Mouse (Mus musculus) T-helper 17 cell (primary cell): ENCODE measurements around the gene Terf2.

Experiments
- in situ Hi-C, 2 experiments: fragments of 300-600 bp; cut with MboI, MseI; formaldehyde crosslinking; loops; 1 replicate in 1 of 2; 2 replicates in 1 of 2; pipeline ENCODE4 v1.15.1; 2025; ENCODE audit warnings: high pct_unique_total_duplicates in 2 of 2

Gene Terf2

DNA sequence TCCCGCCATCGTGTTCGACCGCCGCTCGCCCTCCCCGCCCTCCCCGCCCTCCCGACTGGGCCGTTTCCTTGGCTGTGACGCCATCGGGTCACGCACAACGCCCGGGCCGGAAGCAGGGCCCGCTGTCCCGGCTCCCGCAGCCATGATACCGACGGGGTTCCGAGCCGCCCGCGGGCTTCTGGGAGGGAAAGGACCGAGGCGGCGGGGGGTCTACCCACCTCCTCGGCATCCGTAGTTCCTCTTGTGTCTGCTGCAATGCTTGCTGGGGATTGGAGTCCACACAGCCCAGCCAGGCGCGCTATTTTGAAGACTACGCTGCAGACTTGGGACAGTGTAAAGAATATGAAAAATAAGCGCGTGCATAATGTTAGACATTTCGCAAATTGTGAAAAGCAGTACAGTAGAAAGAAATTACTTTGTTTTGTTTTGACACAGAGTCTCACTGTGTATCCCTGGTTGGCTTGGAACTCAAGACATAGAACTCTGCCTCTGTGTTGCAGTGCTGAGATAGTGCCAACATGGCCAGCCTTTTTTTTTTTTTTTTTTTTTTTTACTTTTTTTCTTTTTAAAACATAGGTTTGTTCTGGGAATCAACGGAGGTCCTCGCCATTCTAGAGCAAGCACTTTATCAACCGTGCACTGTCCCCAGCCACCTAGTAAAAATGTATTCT, at the start of gene Terf2:
Gene Terf2 (minus strand): TSS at position 182 of the 671 bp plus-strand sequence.
- in situ Hi-C loops = no loop called here

DNA sequence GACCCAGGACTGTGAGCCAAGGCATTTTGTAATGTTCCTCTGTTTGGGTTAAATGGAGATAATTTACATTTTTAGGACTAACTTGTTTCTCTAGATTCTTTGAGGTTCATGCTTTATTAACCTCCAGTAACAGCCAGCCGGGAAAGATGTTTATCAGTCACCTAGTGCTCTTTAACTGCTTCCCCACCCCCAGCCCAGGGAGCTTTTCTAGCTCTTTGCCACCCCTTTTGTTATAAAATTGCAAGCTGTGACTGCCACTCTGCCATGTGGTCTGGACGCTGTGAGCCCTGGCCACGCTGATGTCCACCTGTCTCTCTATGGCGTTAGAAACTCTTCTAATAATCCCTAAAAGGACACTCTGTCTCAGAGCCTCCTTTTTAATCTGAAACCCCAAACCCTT, 47.2 kb upstream of the Terf2 start:
- in situ Hi-C loops = no loop called here

DNA sequence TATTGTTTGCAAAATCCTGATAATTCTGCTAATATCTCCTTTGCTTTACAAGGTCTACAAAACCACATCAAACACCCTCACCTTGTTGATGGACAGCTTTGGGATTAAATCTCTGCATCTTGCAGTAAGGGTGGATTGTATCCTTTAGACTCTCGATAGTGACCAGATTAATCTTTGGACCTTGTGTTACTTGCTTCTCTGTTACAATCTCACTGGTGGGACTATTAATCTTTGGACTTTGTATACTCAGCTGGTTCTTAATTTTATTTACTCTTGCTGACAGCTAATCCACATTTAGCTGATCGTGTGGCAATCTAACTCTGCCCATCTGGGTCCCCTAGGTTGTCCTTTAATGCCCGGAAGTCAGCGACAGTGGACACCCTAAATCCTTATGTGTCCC, 46.2 kb upstream of the Terf2 start:
- in situ Hi-C loops = no loop called here

DNA sequence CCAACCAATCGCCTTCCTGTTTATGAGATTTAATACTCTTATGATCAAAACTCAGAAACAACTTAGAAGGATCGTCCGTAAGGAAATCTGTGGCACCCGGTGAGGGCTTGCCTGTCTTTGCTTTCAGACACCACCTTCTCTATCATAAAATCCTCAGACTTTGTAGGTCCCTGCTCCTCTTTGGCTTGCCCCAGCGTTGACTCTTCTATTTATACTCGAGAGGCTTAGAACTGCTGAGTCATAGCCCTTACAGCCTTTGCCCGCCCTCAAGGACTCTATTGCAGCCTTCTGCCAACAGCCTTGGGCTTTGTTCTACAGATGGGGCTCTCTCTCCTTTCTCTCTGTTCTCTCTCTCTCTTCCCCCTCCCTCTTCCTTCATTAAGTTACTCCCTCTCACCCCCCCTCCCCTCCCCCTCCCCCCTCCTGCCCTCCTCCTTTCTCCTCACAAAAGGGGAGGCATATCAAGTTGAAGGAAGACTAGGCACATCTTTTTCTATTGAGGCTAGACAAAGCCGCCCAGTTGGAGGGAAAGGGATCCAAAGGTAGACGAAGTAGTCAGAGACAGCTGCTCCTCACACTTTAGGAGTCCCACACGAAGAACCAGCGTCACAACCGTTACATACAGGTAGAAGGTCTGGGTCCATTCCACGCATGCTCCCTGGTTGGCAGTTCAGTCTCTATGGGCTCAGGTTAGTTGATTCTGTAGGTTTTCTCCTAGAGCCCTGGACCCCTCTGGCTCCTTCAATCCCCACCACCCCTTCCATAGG, 43.5 kb upstream of the Terf2 start:
- in situ Hi-C loops = no loop called here

DNA sequence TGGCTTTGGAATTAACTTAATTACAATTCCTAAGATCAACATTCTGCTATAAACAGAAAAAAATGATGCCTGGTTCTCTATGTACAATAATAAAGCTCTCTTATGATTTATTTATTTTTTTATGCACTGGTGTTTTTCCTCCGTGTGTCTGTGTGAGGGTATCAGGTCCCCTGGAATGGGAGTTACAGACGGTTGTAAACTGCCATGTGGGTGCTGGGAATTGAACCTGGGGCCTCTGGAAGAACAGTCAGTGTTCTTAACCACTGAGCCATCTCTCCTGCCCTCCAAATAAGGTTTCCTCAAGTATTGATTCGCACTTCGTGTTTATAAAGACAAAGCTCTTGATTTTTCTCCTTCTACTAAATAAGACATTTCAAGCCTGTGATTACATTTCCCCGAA, 42.0 kb upstream of the Terf2 start:
- in situ Hi-C loops = no loop called here

DNA sequence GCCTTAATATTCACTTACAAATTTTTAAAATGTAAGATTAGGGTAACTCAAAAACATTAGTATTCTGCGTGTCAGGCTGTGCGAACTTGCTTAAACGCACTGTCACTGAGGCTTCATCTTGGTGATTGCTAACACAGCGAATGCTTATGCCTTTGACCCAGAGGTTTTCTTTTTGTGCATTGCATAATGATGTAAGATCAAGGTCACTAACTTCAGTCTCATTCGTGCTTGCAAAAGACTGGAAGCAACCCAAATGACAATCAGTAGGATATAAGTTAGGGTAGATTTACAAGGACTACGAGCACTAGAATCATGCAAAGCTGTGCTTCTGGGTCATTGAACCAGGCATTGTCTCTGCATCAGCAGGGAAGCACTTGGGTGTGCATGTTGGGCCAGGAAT, 41.2 kb upstream of the Terf2 start:
- in situ Hi-C loops = no loop called here

DNA sequence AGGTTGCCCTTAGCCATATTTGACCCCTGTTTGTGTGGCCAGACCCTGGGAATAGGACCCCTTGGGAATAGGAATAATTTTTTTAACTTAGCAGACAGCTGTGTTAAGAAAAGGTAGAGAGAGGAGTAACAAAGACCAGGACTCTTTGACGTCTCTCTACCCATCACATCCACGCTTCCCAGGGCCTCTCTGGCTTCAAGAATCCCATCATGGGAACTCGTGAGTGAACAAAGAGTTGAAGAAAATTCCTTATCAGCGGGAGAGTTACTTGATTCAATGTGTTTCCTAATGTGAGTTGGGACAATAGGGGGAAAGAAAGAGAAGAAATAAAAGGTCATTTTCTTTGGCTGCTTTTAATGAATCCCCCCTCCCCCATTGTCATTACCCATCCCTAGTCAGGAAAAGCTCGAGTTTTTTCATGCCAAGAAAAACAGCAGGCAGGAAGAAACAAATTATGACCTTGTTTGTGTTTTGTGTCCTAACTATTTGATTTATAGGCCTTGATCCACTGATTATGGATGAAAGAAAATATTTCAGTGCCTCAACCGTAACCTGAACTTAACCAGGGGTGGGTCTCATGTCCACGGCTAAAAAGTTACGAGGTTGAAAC, 39.8 kb upstream of the Terf2 start:
- in situ Hi-C loops = no loop called here

DNA sequence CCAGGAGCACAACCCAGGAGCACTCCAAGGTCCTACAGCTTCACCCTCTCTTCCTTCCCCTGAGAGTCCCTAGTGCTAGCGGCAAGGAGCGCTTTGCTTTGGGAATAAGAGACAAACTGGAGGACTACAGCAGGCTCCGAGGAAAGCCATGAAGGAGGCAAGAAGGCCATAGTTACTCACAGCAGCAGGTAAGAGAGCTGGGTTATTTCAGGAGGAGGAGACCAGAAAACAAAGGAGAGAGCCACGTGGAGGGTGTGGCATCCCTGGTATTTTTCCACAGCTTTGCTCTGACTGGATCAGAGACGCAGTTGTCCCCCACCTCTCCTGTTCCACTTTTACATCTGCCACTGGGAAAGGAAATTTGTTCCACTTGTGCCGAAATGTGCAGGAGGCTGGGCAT, 37.5 kb upstream of the Terf2 start:
- in situ Hi-C loops = no loop called here

DNA sequence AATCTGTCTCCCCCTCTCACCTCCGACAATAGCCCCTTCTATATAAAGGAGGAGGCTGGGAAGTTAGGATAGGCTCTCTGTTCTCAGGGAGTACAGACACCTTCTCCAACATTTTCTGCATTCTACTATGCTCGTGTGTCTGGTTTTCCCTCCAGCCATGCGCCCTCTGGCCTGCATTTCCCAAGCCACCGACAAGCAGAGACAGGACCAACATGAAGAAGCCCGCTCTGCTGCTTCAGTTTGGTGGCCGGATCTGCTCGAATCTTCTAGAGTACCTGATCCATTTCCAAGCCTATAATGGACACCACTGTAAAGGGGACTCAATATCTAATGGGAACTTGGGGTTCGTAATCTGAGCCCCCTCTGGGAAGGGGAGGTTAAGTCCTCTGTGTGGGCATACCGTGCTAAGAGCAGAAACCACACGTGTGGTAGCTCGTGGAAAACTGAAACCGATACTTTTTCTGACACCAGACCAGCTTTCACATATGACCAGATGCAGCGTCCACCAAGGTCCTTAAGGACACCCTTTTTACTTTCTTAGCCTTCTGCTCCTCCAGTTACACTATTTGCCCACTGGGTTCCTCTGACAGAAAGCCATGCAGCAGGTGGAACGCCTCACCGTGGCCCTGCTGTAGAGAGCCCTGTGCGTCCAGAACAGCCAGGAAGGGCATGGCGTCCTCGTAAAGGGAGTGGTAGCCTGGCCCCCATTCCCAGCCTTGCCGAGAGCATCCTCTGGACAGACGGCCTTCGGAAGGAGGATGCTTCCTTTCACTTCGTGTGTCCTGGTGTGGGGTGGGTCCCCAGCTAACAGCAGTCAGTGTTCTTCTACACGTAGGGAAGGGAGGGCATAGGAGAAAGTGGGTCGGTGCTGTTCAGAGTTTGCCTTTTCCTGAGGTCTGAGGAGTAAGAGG, 36.5 kb upstream of the Terf2 start:
- in situ Hi-C loops = no loop called here

DNA sequence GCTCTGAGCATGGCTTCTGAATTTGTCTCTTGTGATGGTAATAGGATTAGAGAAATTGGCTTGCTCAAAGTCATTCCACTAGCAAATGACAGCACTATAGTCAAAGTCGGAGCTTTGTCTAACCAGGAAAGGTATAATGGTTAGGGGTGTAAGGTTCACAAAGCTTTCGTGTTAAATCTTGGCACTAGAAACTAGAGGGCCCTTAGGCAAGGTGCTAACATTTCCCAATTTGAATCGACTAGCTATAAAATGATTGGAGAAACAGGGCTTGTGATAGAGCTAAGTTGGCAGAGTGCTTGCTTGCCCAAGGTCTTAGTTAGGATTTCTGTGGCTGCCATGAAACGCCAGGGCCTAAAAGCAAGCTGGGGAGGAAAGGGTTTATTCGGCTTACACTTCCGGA, 33.7 kb upstream of the Terf2 start:
- in situ Hi-C loops = no loop called here

DNA sequence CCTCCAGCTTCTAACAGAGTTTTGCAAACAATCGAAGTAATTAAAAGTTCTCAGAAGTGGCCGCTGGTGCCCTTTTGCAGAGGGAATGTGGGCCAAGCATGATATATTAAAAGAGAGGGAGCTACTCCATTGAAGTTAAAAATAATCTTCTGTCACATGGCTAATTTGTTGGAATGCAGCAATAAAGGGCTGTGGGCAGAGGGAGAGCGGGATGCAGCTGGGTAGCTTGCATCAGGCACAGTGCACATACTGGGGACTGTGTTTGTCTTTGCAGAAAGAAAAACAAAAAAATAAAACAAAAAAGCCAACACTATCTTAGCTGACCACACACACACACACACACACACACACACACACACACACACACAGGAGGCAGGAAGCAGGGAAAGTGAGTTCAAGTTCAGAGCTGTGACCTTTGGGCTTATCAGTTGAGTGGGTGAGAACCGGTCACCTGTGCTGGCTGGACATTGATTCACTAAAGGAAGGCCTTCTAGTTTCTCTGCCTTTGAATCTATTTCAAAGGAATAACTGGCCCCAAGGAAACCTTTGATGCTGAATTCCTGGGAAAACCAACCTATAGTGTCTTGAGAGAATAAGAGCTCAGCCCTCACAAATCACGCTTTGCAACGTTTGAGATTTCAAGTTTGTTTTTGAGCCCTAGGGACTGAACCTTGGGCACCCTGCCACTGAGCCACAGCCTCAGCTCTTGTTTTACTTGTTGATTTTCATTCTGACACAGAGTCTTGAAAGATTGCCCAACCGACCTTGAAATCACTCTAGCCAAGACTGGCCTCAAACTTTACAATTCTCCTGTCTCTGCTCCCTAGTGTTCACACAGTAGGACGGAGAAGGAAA, 33.1 kb upstream of the Terf2 start:
- in situ Hi-C loops = no loop called here

DNA sequence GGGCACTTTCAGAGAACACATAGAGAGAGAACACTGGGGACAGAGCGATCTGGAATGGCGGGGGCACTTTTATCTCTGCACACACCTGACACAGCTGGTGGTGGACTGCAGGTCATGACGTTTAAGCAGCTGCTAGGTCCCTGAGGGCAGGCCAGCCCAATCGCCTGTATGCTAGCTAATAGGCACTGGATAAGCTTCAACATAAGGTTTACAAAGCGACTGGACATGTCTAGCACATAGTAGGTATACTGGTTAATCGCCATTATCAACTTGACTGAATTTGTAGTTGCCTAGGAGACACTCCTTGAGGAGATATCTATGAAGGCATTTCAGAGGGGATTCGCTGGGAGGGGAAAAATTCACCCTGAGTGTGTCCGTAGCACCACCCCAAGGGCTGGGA, 28.0 kb upstream of the Terf2 start:
- in situ Hi-C loops = no loop called here

DNA sequence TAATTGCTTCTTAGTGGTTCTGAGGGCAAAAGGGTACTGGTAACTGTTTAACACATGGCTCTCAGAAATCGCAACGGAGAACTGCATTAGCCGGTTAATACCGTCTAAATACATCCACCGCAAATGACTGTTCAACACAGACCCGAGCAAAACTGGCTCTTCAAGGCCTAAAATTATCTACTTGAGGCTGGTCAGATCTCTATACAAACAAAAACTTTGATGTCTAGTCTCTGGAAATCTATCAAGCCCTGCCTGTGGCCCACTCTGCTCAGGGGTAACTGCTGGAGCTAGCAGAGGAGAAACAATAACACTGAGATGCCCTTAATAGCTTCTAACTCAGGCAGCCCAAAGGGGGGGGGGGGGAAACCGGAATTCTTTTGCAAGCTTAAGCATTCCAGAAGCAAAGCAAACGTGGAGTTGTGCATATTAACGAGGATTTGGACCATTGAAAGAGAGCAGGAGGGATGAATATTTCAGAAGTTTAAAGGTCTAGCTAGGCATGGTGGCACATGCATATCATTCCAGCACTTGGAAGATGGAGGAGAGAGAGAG, 26.8 kb upstream of the Terf2 start:
- in situ Hi-C loops = no loop called here

DNA sequence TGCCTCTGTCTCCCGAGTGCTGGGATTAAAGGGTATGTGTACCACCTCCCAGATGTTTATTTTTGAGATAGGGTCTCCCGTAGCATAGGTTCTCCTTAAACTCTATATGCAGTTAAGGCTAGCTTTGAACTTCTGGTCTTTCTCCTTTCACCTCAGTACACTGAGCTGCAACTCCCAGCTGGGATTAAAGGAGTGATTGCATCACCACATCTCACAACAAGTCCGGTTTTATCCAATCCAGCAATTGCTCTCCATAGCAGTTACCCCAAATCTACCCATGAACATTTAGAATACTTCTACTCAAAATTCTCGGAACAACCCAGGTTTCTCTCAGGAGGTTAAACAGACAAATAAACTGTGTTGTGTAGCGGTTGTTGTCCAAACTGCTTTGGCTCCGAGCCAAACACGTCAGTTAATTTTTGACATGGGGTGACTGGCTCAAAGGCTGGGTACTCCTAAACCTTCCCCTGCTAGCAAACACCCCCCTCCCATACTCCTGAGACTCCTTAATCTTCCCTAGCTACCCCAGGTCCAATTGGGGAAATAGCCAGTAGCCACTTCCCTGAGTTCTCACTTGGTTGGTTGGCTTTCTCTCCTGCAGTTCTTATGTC, 25.4 kb upstream of the Terf2 start:
- in situ Hi-C loops = no loop called here

DNA sequence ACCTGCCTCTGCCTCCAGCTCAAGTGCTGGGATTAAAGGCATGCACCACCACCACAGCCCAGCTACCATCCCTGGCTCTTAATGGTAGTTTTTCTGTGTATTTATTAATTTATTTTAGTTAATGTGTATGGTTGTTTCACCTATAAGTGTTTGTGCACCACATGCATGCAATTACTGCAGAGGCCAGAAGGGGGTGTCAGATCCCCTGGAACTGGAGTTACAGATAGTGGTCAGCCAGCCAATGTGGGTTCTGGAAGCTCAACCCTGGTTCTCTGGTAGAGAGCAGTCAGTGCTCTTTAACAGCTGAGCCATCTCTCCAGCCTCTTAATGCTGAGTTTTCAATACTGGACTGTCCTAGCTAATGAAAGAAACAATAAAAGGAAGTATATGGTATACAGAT, 24.5 kb upstream of the Terf2 start:
- in situ Hi-C loops = no loop called here

DNA sequence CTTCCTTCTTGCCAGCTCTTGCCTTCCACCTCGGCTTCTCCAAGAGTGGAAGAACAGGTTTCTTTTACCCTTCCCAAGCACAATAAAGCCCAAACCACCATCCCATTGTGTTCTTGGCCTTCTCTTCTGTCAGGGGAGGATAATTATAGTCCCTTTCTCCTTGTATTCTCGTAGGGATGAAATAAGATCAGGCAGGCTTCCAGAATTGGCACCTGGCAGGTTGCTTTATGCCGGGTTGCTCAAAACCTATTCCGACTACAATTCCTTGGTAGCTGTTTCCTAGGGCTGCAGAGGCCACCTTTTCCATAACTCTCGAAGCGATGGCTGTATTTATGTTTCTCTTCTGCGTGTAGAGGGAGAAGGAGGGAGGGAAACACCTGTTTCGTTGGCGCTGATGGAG, 23.1 kb upstream of the Terf2 start:
- in situ Hi-C loops = loop anchor here in 1 of 2 experiments (10.0 kb wide), 1 partner anchor 1865 kb away; no protein-coding TSS in a partner anchor

DNA sequence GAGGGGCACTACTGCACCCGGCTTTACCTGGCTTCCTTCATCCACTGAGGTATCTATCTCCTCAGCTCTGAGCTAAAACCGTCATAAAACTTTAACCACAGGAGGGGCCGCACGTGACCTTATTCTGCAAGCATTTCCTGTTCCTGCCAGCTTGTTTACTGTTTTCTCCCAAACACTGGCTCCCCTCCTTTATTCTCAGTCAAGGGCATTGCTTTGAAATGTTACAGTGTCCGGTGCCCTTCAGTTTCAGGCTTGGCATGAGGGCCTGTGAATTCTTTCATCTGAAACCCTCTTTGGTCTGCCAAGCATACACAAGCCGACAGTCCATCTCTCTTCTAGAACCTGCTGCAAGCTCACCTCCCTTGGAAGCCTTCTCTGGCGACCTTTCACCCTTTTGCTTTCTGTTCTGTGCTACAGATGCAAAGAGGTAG, 22.5 kb upstream of the Terf2 start:
- in situ Hi-C loops = loop anchor here in 1 of 2 experiments (10.0 kb wide), 1 partner anchor 1866 kb away; no protein-coding TSS in a partner anchor

DNA sequence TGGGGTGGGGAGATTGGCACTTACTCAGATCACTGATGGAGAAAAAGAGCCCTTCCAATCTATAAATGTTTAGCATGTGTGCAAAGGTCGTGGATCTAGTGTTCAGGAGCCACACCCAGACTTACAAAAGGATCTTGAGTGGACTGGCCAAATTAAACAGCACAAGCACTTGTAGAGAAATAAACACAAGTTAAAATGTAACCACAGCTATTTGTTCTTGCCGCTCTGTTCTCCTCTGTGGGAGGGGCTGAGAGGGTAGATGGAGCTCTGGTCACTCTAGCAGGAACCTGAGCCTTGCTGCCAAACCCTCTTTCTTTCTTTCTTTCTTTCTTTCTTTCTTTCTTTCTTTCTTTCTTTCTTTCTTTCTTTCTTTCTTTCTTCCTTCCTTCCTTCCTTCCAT, 20.7 kb upstream of the Terf2 start:
- in situ Hi-C loops = loop anchor here in 1 of 2 experiments (10.0 kb wide), 1 partner anchor 1868 kb away; no protein-coding TSS in a partner anchor

DNA sequence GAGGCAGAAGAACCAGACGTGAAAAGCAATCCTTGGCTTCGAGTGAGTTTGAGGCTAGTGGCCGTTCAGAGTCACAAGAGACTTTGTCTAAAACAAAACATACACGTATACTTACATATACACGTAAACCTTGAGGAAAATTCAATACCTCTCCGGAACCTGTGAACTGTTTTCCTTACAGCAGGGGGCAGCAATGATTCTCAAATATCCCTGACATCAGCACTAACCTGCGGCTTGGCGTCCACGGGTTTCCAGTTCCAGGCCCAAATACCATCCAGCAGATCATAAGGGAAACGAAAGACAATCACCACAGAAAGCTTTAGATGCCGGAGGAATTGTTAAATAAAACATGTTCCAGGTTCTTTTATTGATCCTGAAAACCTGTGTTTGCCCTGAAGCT, 19.7 kb upstream of the Terf2 start:
- in situ Hi-C loops = loop anchor here in 1 of 2 experiments (10.0 kb wide), 1 partner anchor 1869 kb away; no protein-coding TSS in a partner anchor

DNA sequence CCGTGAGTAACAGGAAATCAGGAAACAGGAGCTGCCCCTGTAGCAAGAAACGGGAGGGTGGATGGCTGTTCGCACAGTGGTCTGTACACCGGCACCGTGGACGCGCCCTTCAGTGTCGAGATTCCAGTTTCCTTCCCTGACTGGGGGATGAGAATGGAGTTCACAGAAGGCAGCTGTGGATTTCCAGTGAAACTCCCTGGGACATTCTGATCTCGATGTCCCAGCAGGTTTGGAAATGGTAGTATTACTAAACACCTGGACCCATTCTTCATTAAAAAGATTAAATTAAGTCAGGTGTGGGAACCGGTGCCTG, 18.6 kb upstream of the Terf2 start:
- in situ Hi-C loops = loop anchor here in 1 of 2 experiments (10.0 kb wide), 1 partner anchor 1870 kb away; no protein-coding TSS in a partner anchor
